Mouse (Mus musculus) adrenal gland, postnatal 4 days (tissue): ENCODE measurements around the gene Taf6. TPM values are rescaled to one million over a fixed set of nuclear protein-coding genes. Genes with fewer than 3 reads are reported as not detected.

Source experiments
- DNase-seq, 2 experiments: peaks; one replicate each; pipeline ENCODE4 v3.0.0; 2021 to 2022; ENCODE audit warnings: low spot score in 2 of 2, mixed read lengths in 2 of 2
- microRNA-seq: library from miRNA; unstranded; fragments of <30 nt; microRNA quantifications from one replicate; pipeline ENCODE4 v1.2.0, GENCODE M21; 2021
- total RNA-seq, 2 experiments: library from RNA; stranded (reverse); gene quantifications; 2 replicates each; pipeline ENCODE4 v1.2.3; 2021

Gene Taf6
- total RNA-seq, 2 experiments from 2014 or later = 35.6 to 39.2 TPM

DNA sequence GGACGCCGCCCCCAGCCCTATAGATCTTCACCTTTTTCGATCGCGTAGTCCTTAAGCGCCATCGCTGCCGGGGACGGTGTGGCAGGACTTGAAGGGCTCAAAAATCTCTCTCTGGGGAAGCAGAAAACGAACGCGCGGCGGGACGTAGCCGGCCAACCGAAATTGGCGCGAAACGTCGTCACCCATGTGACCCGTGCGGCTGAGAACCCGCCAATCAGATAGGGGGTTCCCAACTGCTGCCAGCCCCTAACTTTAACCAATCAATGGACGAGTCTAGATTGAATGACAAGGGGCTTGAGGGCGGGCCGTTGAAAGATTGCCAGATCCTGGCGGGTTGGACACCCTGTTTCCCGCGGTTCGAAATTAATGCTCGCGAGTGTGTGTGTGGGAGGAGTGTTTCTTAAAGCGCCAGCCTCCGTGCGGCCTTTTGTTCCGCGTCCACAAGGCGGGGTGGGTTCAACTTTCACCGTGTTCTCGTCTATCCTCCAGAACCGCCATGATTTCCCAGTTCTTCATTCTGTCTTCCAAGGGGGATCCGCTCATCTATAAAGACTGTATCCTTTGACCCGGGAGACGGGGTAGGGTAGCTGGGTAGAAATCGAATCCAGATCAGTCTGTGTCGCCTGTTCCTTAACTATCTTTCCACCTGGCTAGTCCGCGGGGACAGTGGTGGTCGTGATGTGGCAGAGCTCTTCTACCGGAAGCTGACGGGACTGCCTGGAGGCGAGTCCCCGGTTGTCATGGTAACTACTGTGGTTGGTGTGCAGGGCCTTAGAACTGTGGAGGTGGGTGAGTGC is 15.4 kb downstream of the Taf6 start, which contains the start of the genes Ap4m1 and Mcm7:
Gene Ap4m1, plus strand, starts transcription at position 308 of the 797 bp plus-strand sequence.
Gene Mcm7, minus strand, starts transcription at position 728 of the 797 bp plus-strand sequence.
- peak; percentile 90 to 92 for DNase-seq

DNA sequence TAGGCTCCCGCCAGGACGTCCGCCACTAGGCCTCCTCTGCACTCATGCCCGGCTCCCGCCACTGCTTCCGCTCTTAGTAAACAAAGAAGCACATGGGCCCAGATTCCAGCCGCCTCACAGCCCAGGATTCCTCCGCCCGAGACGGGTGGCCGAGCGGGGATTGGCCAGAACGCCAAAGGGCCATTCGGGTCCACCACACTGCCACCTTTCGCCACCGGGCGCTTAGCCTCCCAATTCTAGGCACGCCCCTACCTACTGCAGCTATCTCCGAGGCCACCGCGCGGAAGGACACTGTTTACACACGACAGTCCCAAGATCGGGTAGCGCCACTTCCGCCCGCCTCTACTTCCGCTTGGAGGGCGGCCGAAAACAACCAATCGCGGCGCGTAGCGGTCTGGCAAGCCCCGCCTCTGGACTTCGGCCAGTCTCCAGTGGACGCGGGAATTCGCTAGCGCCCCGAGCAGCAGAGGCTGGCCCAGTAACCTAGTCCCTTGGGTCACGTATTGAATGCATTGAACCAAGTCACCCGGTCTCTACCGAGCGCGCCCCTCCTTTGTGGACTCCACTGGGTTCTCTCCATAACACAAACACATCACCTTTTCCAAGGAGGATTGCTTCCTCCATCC is 16.2 kb downstream of the Taf6 start:
- DNase-seq = peak; percentile 90 to 95

- no peak for DNase-seq
Observed at GRCm38 (mm10) chr5:138165594-138165993, 21.7 kb downstream of the Taf6 start.

- DNase-seq = no peak
Observed at GRCm38 (mm10) chr5:138163610-138164009, 23.6 kb downstream of the Taf6 start.

DNA sequence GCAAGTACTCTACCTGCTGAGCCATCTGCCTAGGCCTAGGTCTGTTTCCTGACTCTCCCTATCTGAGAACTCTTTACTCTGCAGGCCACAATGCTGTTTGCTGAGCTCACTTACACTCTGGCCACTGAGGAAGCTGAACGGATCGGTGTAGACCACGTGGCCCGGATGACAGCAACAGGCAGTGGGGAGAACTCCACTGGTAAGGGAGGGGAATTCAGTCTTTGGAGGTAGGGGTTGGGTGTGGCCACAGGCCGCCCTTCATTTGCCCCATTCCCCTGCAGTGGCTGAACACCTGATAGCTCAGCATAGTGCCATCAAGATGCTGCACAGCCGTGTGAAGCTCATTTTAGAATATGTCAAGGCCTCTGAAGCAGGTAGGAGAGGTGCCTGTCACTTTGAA is 24.2 kb downstream of the Taf6 start:
- DNase-seq = no peak

DNA sequence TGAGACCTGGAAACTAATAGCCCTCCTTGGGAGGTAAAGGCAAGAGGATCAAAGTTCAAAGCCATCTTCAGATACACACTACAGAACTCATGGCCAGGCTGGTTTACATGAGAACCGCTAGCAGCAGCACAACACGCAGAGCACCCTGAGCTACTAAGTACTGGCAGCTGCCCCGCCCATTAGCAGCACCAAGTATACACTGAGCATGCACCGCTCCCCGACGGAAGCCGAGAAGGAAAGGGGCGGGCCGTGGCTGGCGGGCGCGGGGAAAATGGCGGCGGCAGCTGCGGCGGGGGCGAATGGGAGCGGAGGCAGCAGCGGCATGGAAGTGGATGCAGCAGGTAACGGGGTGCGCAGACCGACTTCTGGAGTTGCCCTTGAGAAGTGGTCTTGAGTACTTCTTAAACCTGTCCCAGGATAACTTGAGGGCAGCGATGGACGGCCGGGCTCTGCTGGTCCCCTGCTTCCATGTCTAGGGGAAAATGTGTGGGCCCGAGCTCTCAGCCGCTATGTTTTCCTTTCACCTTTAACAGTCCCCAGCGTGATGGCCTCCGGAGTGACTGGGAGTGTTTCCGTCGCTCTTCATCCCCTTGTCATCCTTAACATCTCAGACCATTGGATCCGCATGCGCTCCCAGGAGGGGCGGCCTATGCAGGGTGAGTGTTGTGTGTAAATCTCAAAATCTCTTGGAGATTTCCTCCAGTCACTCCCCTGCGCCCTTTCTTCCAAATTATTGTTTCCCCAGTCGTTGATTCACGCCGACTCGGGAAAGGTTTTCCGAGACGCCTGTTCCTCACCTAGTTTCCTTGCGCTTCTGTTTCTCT is 26.2 kb downstream of the Taf6 start, which contains the start of gene Cops6:
Gene Cops6, plus strand, starts transcription at position 230 of the 824 bp plus-strand sequence.
- DNase-seq = peak; percentile 91 to 92

DNA sequence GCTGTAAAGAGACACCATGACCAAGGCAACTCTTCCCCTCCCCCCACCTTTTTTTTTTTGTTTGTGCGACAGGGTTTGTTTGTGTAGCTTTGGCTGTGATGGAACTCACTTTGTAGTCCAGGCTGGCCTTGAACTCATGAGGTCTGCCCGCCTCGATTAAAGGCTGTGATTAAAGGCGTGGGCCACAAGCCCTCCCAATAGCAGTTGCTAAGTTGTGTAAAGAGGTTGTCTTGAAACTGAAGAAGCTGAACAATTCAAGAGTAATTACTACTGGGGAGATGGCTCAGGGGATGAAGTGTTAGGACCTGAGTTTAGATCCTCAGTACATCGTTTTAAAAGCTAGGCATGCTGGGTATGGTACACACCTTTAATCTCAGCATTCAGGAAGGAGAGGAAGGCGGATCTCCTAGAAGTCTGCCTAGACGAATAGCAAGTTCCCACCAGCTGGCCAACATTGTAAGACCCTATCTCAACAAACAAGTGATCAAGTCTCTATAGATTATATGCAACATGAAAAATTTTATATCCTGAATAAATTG is 27.0 kb downstream of the Taf6 start:
- DNase-seq = no peak

DNA sequence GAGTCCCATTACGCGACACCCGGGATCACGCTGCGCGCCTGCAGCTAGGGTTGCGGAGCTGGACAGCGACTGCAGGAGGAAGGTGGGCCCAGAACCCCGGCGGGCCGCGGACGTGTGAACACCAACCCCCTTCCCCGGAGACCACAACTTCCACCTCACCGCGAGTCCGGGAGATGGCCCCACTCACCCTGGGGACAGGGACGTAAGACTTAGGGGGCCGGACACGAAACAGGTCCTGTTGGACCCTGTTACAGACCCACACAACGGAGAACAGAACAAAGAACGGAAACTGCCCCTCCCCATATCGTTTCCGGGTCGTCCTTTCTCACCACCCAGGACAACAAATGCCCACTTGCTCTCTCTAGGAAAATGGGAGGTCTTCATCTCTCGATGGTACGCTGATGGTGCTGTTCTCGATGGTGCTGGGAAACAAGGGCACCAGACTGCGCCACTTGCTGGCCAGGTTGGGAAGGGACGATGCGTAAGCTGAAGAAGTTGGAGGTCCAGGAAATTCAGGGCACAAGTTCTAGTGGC is 31.7 kb downstream of the Taf6 start, which contains the start of gene Zfp113:
Gene Zfp113, minus strand, starts transcription at position 302 of the 534 bp plus-strand sequence.
- DNase-seq = peak; percentile 49 to 72

DNA sequence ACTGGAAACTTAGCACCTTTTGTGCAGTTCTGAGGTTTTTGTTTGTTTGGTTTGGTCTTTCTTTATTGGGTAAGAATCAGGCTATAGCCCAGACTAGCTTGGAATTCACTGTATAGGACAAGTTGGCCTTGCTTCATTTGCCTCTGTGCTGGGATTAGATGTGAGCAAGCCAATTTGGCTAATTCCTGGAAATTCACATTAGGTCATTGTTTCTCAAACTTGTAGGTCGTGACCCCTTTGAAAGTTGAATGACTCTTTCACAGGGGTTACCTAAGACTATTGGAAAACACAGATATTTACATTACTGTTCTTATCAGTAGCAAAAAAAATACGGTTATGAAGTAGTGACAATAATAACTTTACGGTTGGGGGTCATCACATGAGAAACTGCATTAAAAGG is 32.9 kb downstream of the Taf6 start:
- DNase-seq = no peak

GRCm38 (mm10) chr5:138138585-138138984 is 48.7 kb downstream of the Taf6 start:
- DNase-seq = no peak

DNA sequence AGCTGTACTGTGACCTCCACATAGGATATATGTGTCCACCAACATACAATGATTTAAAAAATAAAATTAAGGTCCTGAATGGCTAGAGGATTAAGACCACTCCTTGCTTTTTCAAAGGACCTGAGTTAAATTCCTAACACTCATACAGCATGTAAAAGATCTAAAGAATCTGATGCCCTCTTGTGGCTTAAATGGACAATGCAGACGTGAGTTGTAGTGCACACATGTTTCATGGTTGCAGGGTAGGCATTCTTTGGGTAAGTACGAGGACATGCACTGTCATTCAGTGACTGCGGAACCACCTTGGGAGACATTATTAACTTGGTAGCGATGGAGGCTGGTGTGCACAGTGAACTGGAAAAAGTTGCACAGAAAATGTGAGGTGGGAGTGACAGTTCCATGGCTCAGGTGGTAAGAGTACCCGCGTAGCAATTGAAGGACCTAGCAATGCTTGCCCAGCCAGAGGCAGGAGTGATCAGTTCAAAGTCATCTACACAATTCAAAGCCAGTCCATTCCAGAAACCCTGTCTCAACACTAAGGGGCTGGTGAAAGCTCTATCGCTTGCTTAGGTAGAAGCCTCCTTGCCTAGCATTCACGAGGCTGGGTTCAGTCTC is 49.2 kb downstream of the Taf6 start:
- DNase-seq = no peak

- DNase-seq = no peak
Observed at GRCm38 (mm10) chr5:138137257-138137656, 50.0 kb downstream of the Taf6 start.

DNA sequence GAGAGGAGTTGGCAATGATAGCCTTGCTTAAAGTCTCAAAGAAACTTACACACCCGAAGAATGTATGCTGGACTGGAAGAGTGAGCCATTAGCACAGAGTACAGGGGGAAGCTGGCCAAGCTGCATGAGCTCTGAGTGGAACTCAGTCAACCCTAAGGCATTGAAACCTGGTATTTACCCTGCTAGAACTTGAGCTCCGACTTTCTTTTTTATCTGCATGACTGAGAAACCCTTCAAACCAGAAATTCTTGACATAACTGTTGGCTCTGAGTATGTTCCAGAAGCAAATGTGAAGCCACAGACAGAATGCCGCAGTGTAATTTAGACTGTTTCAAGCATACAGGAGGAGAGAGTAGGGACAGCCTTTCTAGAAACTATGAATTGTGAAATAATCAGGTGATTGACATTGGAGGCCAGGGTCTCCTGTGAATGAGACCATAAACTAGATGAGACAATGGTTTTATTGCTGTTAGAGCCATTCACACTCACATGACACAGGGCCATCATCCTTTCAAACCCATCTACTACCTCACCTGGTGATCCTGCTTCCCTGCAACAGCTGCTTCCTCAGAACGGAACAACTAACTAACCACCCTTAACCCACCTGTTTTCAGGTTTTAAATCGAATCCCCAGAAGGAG is 54.7 kb downstream of the Taf6 start:
- no peak for DNase-seq

Small RNA genes within 50 kb of the gene (microRNA-seq; reads per million reads assigned to microRNA genes)
- 2,095 reads per million, percentile 84 among the genes with 10 or more reads in this experiment for gene Mir106b
- gene Mir25 = 715 reads per million, percentile 72 among the genes with 10 or more reads in this experiment
- 2,848 reads per million, percentile 87 among the genes with 10 or more reads in this experiment for gene Mir93

Other genes with a start within 250 kb of the Taf6 start
- 1 to 10 TPM; 2.3 to 2.4 TPM for gene Gjc3, start 224.4 kb downstream of the Taf6 start, total RNA-seq
- gene Azgp1, start 205.9 kb downstream of the Taf6 start, total RNA-seq = 10 to 100 TPM in 1 of 2 experiments, 1 to 10 TPM in 1; 1.1 to 55.2 TPM
- not detected for gene Smok3a, start 166.2 kb downstream of the Taf6 start, total RNA-seq
- gene Smok3b, start 166.0 kb downstream of the Taf6 start, total RNA-seq = not detected
- gene Smok3c, start 134.3 kb downstream of the Taf6 start, total RNA-seq = not detected
- 10 to 100 TPM; 49.4 to 53.5 TPM for gene Zkscan1, start 102.4 kb downstream of the Taf6 start, total RNA-seq
- 10 to 100 TPM; 26.2 to 26.6 TPM for gene Zscan21, start 70.5 kb downstream of the Taf6 start, total RNA-seq
- gene Zfp113, start 31.7 kb downstream of the Taf6 start, total RNA-seq = 10 to 100 TPM; 19.5 to 21.6 TPM
- gene Cops6, start 26.4 kb downstream of the Taf6 start, total RNA-seq = 100 to 1,000 TPM; 145 to 147 TPM
- 10 to 100 TPM; 46.0 to 47.2 TPM for gene Ap4m1, start 15.4 kb downstream of the Taf6 start, total RNA-seq
- gene Mcm7, start 15.0 kb downstream of the Taf6 start, total RNA-seq = 100 to 1,000 TPM; 102 to 116 TPM
- 10 to 100 TPM; 29.9 to 31.1 TPM for gene Cnpy4, start within 50 bp of the Taf6 start, total RNA-seq
- gene Mblac1, start 6.9 kb upstream of the Taf6 start, total RNA-seq = 10 to 100 TPM in 1 of 2 experiments, 1 to 10 TPM in 1; 9.9 to 10.2 TPM
- gene Nxpe5, start 38.4 kb upstream of the Taf6 start, total RNA-seq = under 1 TPM; 0.70 to 0.85 TPM
- gene Lamtor4, start 68.0 kb upstream of the Taf6 start, total RNA-seq = 10 to 100 TPM; 65.5 to 69.9 TPM
- gene BC037034, start 76.6 kb upstream of the Taf6 start, total RNA-seq = 10 to 100 TPM; 27.3 to 28.1 TPM
- under 1 TPM; 0.54 to 0.64 TPM for gene Gal3st4, start 85.4 kb upstream of the Taf6 start, total RNA-seq
- gene Gm43720, start 92.5 kb upstream of the Taf6 start, total RNA-seq = not detected
- gene Gpc2, start 92.6 kb upstream of the Taf6 start, total RNA-seq = 1 to 10 TPM; 3.5 to 6.7 TPM
- 1 to 10 TPM in 1 of 2 experiments, under 1 TPM in 1; 0.53 to 1.5 TPM for gene Stag3, start 92.8 kb upstream of the Taf6 start, total RNA-seq
- gene Pvrig, start 154.5 kb upstream of the Taf6 start, total RNA-seq = under 1 TPM in 1 of 2 experiments, not detected in 1; 0.28 TPM